Mouse (Mus musculus): ENCODE results near the gene Gm10591. TPM values are rescaled to one million over a fixed set of nuclear protein-coding genes. Genes with fewer than 3 reads are reported as not detected.
"Not testable (repeated sequence)": the region's sequence is repeated elsewhere in the genome, so short reads cannot be mapped to it uniquely, and the experiment has no call there.

The Gm10591 gene
- not detected in 2 replicates for polyA plus RNA-seq (2012; rRNA removed)

DNA sequence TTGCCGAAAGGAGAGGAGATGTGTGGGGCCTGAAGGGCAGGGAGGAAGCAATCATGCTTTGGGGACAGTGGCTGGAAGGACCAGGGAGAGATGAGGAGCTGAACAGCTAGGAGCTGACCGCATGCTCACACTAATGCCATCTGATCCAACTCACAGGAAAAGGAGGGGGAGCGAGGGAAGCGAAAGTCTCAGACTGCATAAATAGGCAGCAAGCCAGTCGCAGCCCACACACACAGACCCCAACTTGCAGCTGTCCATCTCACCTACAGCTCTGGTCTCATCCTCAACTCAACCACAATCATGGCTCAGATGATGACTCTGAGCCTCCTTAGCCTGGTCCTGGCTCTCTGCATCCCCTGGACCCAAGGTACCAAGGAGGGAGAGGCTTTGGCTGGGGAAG is at the start of gene Gm10591:
Gene Gm10591 (plus strand): TSS at position 301 of the 400 bp plus-strand sequence.
- H3K4me1 ChIP-seq (ENCODE audit: control insufficient read depth, insufficient read depth, low read length); H3K27ac ChIP-seq (ENCODE audit: control insufficient read depth, insufficient read depth, low read depth, low read length); H3K36me3 ChIP-seq (ENCODE audit: control insufficient read depth, insufficient read depth, low read length); H3K27me3 ChIP-seq (ENCODE audit: control insufficient read depth, insufficient read depth, low read length); H3K4me3 ChIP-seq (ENCODE audit: control insufficient read depth, low read depth, low read length): not testable (repeated sequence)

GRCm38 (mm10) chr4:42629419-42629818 is 17.4 kb downstream of the Gm10591 start, which contains the start of gene Gm2564:
Gene Gm2564 (plus strand): TSS chr4:42629719.
- not testable (repeated sequence) for H3K4me3 ChIP-seq (ENCODE audit: control insufficient read depth, low read depth, low read length); H3K27ac ChIP-seq (ENCODE audit: control insufficient read depth, insufficient read depth, low read depth, low read length); H3K4me1 ChIP-seq (ENCODE audit: control insufficient read depth, insufficient read depth, low read length); H3K36me3 ChIP-seq (ENCODE audit: control insufficient read depth, insufficient read depth, low read length); H3K27me3 ChIP-seq (ENCODE audit: control insufficient read depth, insufficient read depth, low read length)

GRCm38 (mm10) chr4:42654951-42655350 is 43.0 kb downstream of the Gm10591 start, which contains the start of gene Ccl27b:
Gene Ccl27b (plus strand): TSS chr4:42655251.
- H3K27me3 ChIP-seq (ENCODE audit: control insufficient read depth, insufficient read depth, low read length); H3K4me3 ChIP-seq (ENCODE audit: control insufficient read depth, low read depth, low read length); H3K36me3 ChIP-seq (ENCODE audit: control insufficient read depth, insufficient read depth, low read length); H3K27ac ChIP-seq (ENCODE audit: control insufficient read depth, insufficient read depth, low read depth, low read length); H3K4me1 ChIP-seq (ENCODE audit: control insufficient read depth, insufficient read depth, low read length): not testable (repeated sequence)

DNA sequence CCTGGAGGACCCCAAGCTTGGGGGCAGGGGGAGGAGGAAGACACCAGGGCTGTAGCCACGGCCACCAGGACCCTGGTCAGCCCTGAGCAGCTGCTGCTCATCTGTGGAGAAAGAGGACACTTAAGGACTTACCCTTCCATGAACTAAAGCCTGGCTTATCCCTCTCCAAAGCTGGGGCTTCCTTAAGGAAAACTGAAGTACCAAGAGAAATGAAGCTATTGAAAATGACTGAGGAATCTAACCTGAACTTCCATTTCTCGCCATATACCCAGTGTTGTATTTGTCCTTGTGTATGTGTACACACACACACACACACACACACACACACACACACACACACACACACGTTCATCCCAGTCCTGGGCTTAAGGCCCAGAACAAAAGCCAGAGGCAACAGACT is 49.8 kb downstream of the Gm10591 start, which contains the start of gene Il11ra2:
Gene Il11ra2 (minus strand): TSS at position 101 of the 400 bp plus-strand sequence.
- H3K36me3 ChIP-seq (ENCODE audit: control insufficient read depth, insufficient read depth, low read length); H3K27me3 ChIP-seq (ENCODE audit: control insufficient read depth, insufficient read depth, low read length); H3K27ac ChIP-seq (ENCODE audit: control insufficient read depth, insufficient read depth, low read depth, low read length); H3K4me1 ChIP-seq (ENCODE audit: control insufficient read depth, insufficient read depth, low read length); H3K4me3 ChIP-seq (ENCODE audit: control insufficient read depth, low read depth, low read length): not testable (repeated sequence)

Other genes with a start within 250 kb of the Gm10591 start
- not detected in 2 replicates for gene Gm21586, start 172.8 kb upstream of the Gm10591 start, polyA plus RNA-seq (2012; rRNA removed)
- gene Gm2163, start 145.4 kb upstream of the Gm10591 start, polyA plus RNA-seq (2012; rRNA removed): 4.4 and 5.1 TPM in 2 replicates
- not detected in 2 replicates for gene Fam205a2, start 84.0 kb upstream of the Gm10591 start, polyA plus RNA-seq (2012; rRNA removed)
- 2.0 and 2.8 TPM in 2 replicates for gene Gm2564, start 17.5 kb downstream of the Gm10591 start, polyA plus RNA-seq (2012; rRNA removed)
- gene Ccl27b, start 43.1 kb downstream of the Gm10591 start, polyA plus RNA-seq (2012; rRNA removed): 4.1 and 4.5 TPM in 2 replicates
- gene Il11ra2, start 49.7 kb downstream of the Gm10591 start, polyA plus RNA-seq (2012; rRNA removed): 1.2 and 1.8 TPM in 2 replicates
- 13.8 and 14.9 TPM in 2 replicates for gene 4930578G10Rik, start 123.3 kb downstream of the Gm10591 start, polyA plus RNA-seq (2012; rRNA removed)
- gene Ccl19, start 144.4 kb downstream of the Gm10591 start, polyA plus RNA-seq (2012; rRNA removed): 1.2 and 1.6 TPM in 2 replicates
- gene Ccl21a, start 161.8 kb downstream of the Gm10591 start, polyA plus RNA-seq (2012; rRNA removed): 4.0 and 4.4 TPM in 2 replicates
- 18.8 and 19.9 TPM in 2 replicates for gene Fam205a1, start 241.7 kb downstream of the Gm10591 start, polyA plus RNA-seq (2012; rRNA removed)
- 0.07 and 0.20 TPM in 2 replicates for gene Gm12394, start 244.6 kb downstream of the Gm10591 start, polyA plus RNA-seq (2012; rRNA removed)